Mouse (Mus musculus) kidney, postnatal 25 days (tissue): ENCODE measurements around the gene Mapk8ip3.

Source experiments
- DNase-seq, 2 experiments: peaks; one replicate each; pipeline ENCODE4 v3.0.0; 2021; ENCODE audit warnings: mixed read lengths in 2 of 2

Mapk8ip3 gene

DNA sequence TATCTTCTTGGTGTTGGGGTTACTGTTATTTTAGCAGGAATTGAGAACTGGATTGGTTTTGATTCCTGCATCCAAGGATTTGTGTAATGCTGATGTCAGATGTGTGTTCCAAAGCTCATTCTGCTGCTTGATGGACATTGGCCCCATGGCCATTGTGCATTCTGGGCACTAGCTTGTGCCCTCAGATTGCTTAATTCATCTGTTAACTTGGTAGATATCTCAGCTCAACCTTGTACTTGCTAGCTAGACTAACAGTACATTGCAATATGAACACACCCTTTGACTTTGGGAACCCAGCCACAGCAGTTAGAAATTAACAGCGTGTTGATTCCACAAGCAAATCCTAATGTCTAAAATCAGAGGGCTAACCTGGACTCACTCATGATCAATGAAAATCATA lies 89.4 kb downstream of the Mapk8ip3 start:
- DNase-seq: peak; percentile 69 to 85

GRCm38 (mm10) chr17:24844525-24844924 lies 92.3 kb downstream of the Mapk8ip3 start:
- no peak for DNase-seq

- peak; percentile 44 to 69 for DNase-seq
Measured at GRCm38 (mm10) chr17:24842631-24843030, 94.1 kb downstream of the Mapk8ip3 start.
